Mouse (Mus musculus): ENCODE data around the gene Alx1.

GRCm38 (mm10) chr10:103046623-103047022 is 16.6 kb upstream of the Alx1 start:
- TF ChIP-seq POLR2A (IDR thresholded peaks at IDR 0.05; ENCODE audit: borderline replicate concordance, control insufficient read depth, low read depth, low read length) (no peak), CTCF (IDR thresholded peaks at IDR 0.05; ENCODE audit: control insufficient read depth, insufficient read depth, low read length) (no peak)
